Mouse (Mus musculus) spleen, embryonic (tissue): Measurements from ENCODE around the gene Arl16.

ENCODE experiments used
- CTCF ChIA-PET: fragments of 350-600 bp; sonication (Branson Sonifier 250); formaldehyde crosslinking; loops from one replicate; lab custom pipeline; 2022; lab: Charles Lee

Arl16 gene

DNA sequence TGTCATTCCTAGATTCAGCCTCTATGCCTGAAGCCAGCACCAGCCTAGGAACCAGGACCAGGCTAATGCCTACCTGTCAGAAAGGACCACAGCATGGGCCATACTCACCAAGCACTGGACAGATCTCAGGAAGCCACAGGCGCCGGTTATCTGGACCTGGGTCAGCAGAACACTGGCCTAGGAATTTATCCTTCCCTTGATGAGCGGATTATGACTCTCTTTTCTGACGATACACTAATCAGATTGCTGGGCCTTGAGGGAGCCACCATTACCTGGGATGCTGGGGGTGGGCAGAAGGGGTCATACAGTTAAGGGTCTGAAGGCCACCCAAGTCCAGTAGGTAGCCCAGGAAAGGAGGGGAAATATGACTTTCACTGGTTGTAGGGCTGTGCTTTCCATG is 14.1 kb downstream of the Arl16 start, which contains the start of gene Pde6g:
Gene Pde6g, minus strand, starts transcription at position 195 of the 400 bp plus-strand sequence.
- CTCF ChIA-PET, result no interaction called here

DNA sequence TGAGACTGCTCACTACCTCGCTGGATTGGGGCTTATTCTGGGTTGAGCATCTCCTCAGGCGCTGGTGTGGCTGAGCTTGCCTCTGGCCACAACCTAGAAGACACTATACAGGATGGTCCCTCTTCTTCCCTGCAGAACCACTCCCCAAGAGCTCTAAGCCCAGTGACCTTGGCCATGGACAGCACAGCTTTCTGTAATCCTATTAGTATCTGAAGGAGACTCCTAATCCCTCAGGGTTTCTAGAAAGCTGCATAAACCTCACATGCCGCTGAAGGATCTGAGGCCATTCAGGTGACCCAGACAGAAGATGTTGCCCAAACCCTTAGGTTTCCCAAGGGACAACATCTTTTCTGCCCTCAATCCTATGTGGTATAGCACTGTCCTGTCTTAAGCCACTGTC is 15.2 kb downstream of the Arl16 start:
- CTCF ChIA-PET, result no interaction called here

- CTCF ChIA-PET, result no interaction called here
These were observed 20.2 kb downstream of the Arl16 start for GRCm38 (mm10) chr11:120447179-120447578.

DNA sequence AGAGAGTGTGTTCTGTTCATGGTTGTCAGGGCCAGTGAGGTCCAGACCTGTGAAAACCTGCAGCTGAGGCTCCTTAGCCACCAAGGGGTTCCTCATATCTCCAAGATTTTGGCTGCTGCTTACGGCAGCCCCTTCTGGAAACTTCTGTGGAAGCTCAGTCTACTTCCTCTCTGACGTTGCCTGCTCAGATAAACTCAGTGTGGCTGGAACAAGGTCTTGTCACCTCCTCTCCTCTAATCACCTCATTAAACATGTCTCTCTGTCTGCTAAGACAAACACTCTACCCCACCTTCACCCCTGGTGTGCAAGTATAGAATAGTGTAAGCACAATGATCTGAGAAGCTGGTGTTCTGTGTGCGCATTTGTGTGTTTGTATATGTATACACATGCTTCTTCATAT is 21.9 kb downstream of the Arl16 start:
- CTCF ChIA-PET, result no interaction called here

GRCm38 (mm10) chr11:120444106-120444505 is 23.3 kb downstream of the Arl16 start:
- CTCF ChIA-PET, result interaction anchor here (0.5 kb wide), 1 partner anchor 9 kb away, joined by 3 read pairs; no protein-coding TSS in a partner anchor

- CTCF ChIA-PET, result no interaction called here
These were observed 24.6 kb downstream of the Arl16 start for GRCm38 (mm10) chr11:120442765-120443280.

DNA sequence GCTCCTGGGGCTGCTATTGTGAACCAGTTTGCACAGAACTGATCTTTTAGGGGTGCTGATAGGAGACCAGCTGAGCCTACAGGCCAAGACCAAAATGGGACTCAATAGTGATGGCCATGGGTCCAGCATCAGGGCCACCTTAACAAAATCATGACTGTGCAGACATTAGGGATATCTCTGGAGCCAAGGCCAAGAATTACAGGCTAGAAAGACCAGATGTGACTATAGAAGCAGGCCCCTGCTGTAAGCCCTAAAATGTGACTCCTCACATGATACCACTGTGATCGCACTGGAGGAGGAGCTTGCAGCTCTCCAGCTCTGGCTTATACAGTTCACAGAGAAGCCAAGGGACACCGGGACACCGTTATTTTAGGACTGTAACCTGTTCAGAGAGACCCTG is 25.1 kb downstream of the Arl16 start, which contains the start of gene Tspan10:
Gene Tspan10, plus strand, starts transcription at position 301 of the 400 bp plus-strand sequence.
- CTCF ChIA-PET, result no interaction called here

DNA sequence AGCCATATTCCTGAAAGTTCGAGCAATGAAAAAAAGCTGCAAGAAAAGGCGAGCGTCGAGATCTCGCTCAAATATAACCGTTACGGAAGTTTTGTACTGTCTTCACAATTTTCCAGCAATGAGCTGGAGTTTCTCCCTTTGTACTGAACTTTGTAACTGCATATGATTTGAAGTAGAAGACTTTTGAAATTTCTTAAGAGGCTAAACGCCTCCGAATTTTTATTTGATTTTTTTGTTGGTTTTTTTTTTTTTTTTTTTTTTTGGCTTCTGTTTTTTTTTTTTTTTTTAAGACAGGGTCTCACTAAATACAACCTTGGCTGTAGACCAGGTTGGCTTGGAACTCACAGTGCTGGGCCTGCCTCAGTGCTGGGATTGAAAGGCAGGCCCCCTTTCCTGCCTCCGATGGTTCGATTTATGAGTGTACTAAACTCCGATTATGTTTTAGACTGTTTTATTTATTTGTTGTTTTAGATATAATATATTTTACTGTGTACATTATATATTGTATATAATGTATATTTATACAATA is 29.5 kb downstream of the Arl16 start:
- CTCF ChIA-PET, result interaction anchor here (0.6 to 0.7 kb wide), 3 partner anchors 59 to 1363 kb away, joined by 3 to 12 read pairs (median 9); partner anchors contain the start of gene Faap100

- CTCF ChIA-PET, result interaction anchor here (0.6 to 0.7 kb wide), 3 partner anchors 58 to 1363 kb away, joined by 3 to 12 read pairs (median 9); partner anchors contain the start of gene Faap100
These were observed 30.1 kb downstream of the Arl16 start, which contains the start of gene Nploc4 for GRCm38 (mm10) chr11:120437152-120437856. Gene Nploc4 (minus strand): TSS chr11:120437708.

- CTCF ChIA-PET, result no interaction called here
These were observed 40.7 kb downstream of the Arl16 start for GRCm38 (mm10) chr11:120426727-120427126.

DNA sequence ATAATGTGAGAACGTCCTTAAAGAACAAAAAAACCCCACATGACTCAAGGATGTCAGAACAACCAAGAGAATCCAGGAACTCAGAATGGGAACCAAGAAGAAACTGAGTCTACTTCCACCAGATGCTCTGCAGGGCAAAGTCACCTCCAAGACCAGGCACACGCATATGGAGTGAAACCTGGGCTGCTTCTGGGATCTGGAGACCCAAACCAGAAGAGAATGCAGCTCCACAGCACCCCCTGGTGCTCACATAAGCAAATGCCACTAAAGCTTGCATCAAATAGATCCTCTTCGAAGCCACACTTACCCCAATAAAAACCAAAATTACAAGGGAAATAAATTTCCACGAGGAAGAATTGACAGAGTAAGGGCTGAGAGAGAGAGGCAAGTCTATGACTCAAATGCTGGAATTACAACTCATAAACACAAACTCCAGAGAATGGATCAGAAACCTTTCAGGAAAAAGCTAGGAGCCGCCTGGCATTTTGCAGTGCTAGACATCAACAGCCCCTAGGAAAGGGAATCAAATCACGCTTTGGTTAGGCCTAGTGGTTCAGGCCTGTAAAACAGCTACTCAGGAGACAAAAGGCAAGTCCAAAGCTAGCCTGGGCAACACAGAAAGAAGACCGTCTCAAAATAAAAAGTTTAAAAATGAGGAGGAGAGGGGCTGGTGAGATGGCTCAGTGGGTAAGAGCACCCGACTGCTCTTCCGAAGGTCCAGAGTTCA is 43.7 kb downstream of the Arl16 start:
- CTCF ChIA-PET, result interaction anchor here (0.6 to 0.8 kb wide), 3 partner anchors 72 to 516 kb away, joined by 3 to 11 read pairs (median 5); no protein-coding TSS in a partner anchor

- CTCF ChIA-PET, result interaction anchor here (0.8 kb wide), 1 partner anchor 160 kb away, joined by 3 read pairs; no protein-coding TSS in a partner anchor
These were observed 44.5 kb downstream of the Arl16 start for GRCm38 (mm10) chr11:120422651-120423568.

DNA sequence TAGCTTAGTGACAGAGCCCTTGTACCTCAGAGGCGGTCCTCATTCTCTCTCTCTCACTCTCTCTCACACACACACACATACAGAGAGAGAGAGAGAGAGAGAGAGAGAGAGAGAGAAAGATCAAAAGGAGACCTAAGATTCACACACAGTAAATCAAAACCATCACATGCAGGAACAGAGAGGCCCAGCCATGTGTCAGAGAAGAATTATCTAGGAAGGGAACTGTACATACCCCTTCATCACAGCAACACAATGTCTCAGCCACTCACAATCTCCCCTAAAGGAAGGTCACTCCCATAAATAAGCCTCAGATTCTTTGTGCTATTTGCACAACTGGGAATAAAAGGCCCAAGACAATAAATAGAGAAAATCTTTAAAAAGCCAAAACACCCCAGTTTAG is 48.8 kb downstream of the Arl16 start:
- CTCF ChIA-PET, result no interaction called here

GRCm38 (mm10) chr11:120417852-120418251 is 49.6 kb downstream of the Arl16 start:
- CTCF ChIA-PET, result no interaction called here
